22 mouse cellular contexts compared by ENCODE assay signal in the genomic region with DNA sequence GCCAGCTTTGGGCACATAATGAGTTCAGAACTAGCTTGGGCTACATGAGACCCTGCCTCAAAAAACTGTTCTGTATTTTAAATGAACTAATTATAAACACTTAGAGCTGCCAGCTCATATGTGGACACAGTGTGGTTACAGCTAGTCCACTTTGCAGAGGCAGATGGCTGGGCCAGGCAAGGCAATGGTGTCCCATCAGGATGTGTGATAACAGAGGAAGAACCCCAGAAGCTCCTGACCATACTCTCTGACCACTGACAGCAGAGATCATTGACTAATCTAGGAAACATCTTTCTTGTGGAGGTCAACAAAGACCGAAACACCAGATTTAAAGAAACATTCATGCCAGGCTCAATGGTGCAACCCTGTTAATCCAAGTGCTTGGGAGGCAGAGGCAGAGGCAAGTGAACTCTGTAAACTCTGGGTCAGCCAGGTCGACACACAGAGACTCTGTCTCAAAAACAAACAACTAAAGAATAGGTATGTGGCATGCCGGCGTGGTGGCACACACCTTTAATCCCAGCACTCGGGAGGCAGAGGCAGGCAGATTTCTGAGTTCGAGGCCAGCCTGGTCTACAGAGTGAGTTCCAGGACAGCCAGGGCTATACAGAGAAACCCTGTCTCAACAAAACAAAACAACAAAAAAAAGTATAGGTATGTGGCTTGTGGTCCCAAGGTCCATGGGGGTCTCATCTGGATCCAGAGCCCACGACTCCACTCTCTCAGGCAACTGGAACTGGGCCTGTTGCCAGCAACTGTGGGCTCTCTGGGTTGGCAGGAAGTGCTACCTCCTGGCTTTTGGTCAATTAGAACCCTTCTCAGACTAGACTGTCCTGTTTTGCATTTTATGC. TPM values are rescaled to one million over a fixed set of nuclear protein-coding genes. Genes with fewer than 3 reads are reported as not detected.
DNase-seq lines count a peak whose midpoint lies in the region; ATAC-seq lines count a peak whose summit lies in the region.
"Had no signal": no experiment of that assay in that cellular context is flagged by ENCODE, and none has a peak within 500 bp of the region (broad histone marks: within the 10 kb centered on the region; RNA-seq: fewer than 3 reads in every experiment).

No protein-coding gene starts in this region.

- 70% methylated on average over 7 of the region's 7 CpGs for WGBS in liver, embryonic 12.5 days (ENCODE audit: insufficient replicate concordance)
- WGBS in liver, embryonic 11.5 days: 70% methylated on average over 7 of the region's 7 CpGs
- 80% methylated on average over 7 of the region's 7 CpGs for WGBS in stomach, embryonic 16.5 days

- no peaks in the 10 kb centered on the region for H3K9me3 ChIP-seq in liver, embryonic 12.5 days (replicated peaks)
- no peaks in the 10 kb centered on the region for H3K9me3 ChIP-seq in liver, embryonic 11.5 days (ENCODE audit: control insufficient read depth, low read length)
- H3K9me3 ChIP-seq in stomach, embryonic 16.5 days (replicated peaks; ENCODE audit: control insufficient read depth, low read length): no peaks in the 10 kb centered on the region
- H3K9me3 ChIP-seq: embryonic facial prominence, embryonic 13.5 days; heart, embryonic 13.5 days; neural tube, embryonic 12.5 days had no signal

- peak; percentile 21 to 37 for DNase-seq in cerebellum, postnatal 10 days
- DNase-seq in cerebellum, adult 18-20 months: no peak
- DNase-seq in liver, embryonic 11.5 days (ENCODE audit: low spot score): no peak
- DNase-seq in thymus, postnatal 0 days (ENCODE audit: low spot score): no peak
- DNase-seq in spleen, adult 18-20 months: no peak
- DNase-seq: adrenal gland, adult 8-10 months; cerebellum, adult 8-10 months; forebrain, postnatal 0 days; heart, postnatal 36 days; kidney, adult 8-10 months; right cerebral cortex, postnatal 25 days; thymus, adult 18-20 months had no signal

- peak overlapping the region; percentile 20; the same call in 1 of the 2 replicates for H3K27ac ChIP-seq in liver, embryonic 12.5 days
- H3K27ac ChIP-seq in liver, embryonic 11.5 days (ENCODE audit: low read depth, low read length): no peak overlapping the region
- peak overlapping the region; percentile 43 for H3K27ac ChIP-seq in stomach, embryonic 16.5 days (ENCODE audit: low read length)
- H3K27ac ChIP-seq: embryonic facial prominence, embryonic 13.5 days; heart, embryonic 13.5 days; neural tube, embryonic 12.5 days had no signal

- no peak overlapping the region for H3K4me2 ChIP-seq in liver, embryonic 12.5 days
- H3K4me2 ChIP-seq in liver, embryonic 11.5 days: no peak overlapping the region
- no peak overlapping the region for H3K4me2 ChIP-seq in stomach, embryonic 16.5 days (ENCODE audit: low read depth, low read length)
- H3K4me2 ChIP-seq: embryonic facial prominence, embryonic 13.5 days; heart, embryonic 13.5 days; neural tube, embryonic 12.5 days had no signal

- H3K4me3 ChIP-seq in liver, embryonic 12.5 days: no peak overlapping the region
- no peak overlapping the region for H3K4me3 ChIP-seq in liver, embryonic 11.5 days (ENCODE audit: low read depth, low read length)
- no peak overlapping the region for H3K4me3 ChIP-seq in stomach, embryonic 16.5 days (replicated peaks; ENCODE audit: low read length)
- H3K4me3 ChIP-seq: embryonic facial prominence, embryonic 13.5 days; heart, embryonic 13.5 days; neural tube, embryonic 12.5 days had no signal

- no peaks in the 10 kb centered on the region for H3K27me3 ChIP-seq in liver, embryonic 12.5 days (replicated peaks)
- no peaks in the 10 kb centered on the region for H3K27me3 ChIP-seq in liver, embryonic 11.5 days (replicated peaks; ENCODE audit: control insufficient read depth, insufficient read depth, low read length)
- H3K27me3 ChIP-seq in stomach, embryonic 16.5 days (ENCODE audit: control insufficient read depth, insufficient read depth, low read length): no peaks in the 10 kb centered on the region
- H3K27me3 ChIP-seq: embryonic facial prominence, embryonic 13.5 days; heart, embryonic 13.5 days; neural tube, embryonic 12.5 days had no signal

- 0 out of 2 replicates have a peak, but pooled peaks cover 16% of the 10 kb centered on the region for H3K36me3 ChIP-seq in liver, embryonic 12.5 days
- H3K36me3 ChIP-seq in liver, embryonic 11.5 days (ENCODE audit: control insufficient read depth, insufficient read depth, low read length): no peaks in the 10 kb centered on the region
- no peaks in the 10 kb centered on the region for H3K36me3 ChIP-seq in stomach, embryonic 16.5 days (ENCODE audit: control insufficient read depth, insufficient read depth, low read length)
- H3K36me3 ChIP-seq: embryonic facial prominence, embryonic 13.5 days; neural tube, embryonic 12.5 days had no signal

- no peak for ATAC-seq in liver, embryonic 12.5 days
- ATAC-seq in liver, embryonic 11.5 days (replicated peaks; ENCODE audit: low FRiP score): no peak
- peak; percentile 23 to 31 for ATAC-seq in hematopoietic stem cell, adult 5-6 weeks (replicated peaks in 1 of 2; ENCODE audit: insufficient read depth in 1 of 2, low FRiP score in 2 of 2, low TSS enrichment in 1 of 2, low read depth in 1 of 2, poor library complexity in 2 of 2, severe bottlenecking in 2 of 2)
- no peak for ATAC-seq in stomach, embryonic 16.5 days (ENCODE audit: insufficient read depth, low FRiP score)
- ATAC-seq: forebrain, postnatal 0 days had no signal

- no peak overlapping the region for H3K9ac ChIP-seq in liver, embryonic 12.5 days
- no peak overlapping the region for H3K9ac ChIP-seq in liver, embryonic 11.5 days (ENCODE audit: low read depth, low read length)
- no peak overlapping the region for H3K9ac ChIP-seq in stomach, embryonic 16.5 days (ENCODE audit: low read length)
- H3K9ac ChIP-seq: embryonic facial prominence, embryonic 13.5 days; forebrain, postnatal 0 days; heart, embryonic 13.5 days; neural tube, embryonic 12.5 days had no signal

- H3K4me1 ChIP-seq in liver, embryonic 12.5 days: peaks cover 42% of the 10 kb centered on the region
- H3K4me1 ChIP-seq in liver, embryonic 11.5 days (replicated peaks; ENCODE audit: control insufficient read depth, insufficient read depth, low read length): peaks cover 14% of the 10 kb centered on the region
- H3K4me1 ChIP-seq in stomach, embryonic 16.5 days (ENCODE audit: control insufficient read depth, insufficient read depth, low read length): no peaks in the 10 kb centered on the region
- H3K4me1 ChIP-seq: embryonic facial prominence, embryonic 13.5 days; neural tube, embryonic 12.5 days had no signal

RNA-seq across cellular contexts. Expression of gene Irak2, which starts 11.3 kb away (rescaled TPM):
- polyA plus RNA-seq in liver, embryonic 12.5 days (2016; fragmentation: Nextera tagmentation; extraction: Ambion mirVana): 17.2 and 17.9 TPM in 2 replicates
- polyA plus RNA-seq in liver, embryonic 11.5 days (2014; fragmentation: Nextera tagmentation; extraction: Ambion mirVana): 14.1 and 14.8 TPM in 2 replicates
- total RNA-seq in hematopoietic stem cell, adult 5-6 weeks (2017): 20.7 and 30.8 TPM in 2 replicates
- polyA plus RNA-seq in stomach, embryonic 16.5 days (2015; fragmentation: Nextera tagmentation; extraction: Ambion mirVana): 9.3 and 12.0 TPM in 2 replicates
- polyA plus RNA-seq in thymus, postnatal 0 days (2015; fragmentation: Nextera tagmentation; extraction: Ambion mirVana): 2.2 and 2.7 TPM in 2 replicates

RNA-seq across cellular contexts. Expression of gene Vhl, which starts 25.8 kb away (rescaled TPM):
- 13.9 and 14.8 TPM in 2 replicates for polyA plus RNA-seq in liver, embryonic 12.5 days (2016; fragmentation: Nextera tagmentation; extraction: Ambion mirVana)
- 24.8 and 29.5 TPM in 2 replicates for polyA plus RNA-seq in liver, embryonic 11.5 days (2014; fragmentation: Nextera tagmentation; extraction: Ambion mirVana)
- total RNA-seq in hematopoietic stem cell, adult 5-6 weeks (2017): 13.5 and 18.6 TPM in 2 replicates
- 34.4 and 35.9 TPM in 2 replicates for polyA plus RNA-seq in stomach, embryonic 16.5 days (2015; fragmentation: Nextera tagmentation; extraction: Ambion mirVana)
- 30.7 and 33.1 TPM in 2 replicates for polyA plus RNA-seq in thymus, postnatal 0 days (2015; fragmentation: Nextera tagmentation; extraction: Ambion mirVana)

RNA-seq across cellular contexts. Expression of gene Brk1, which starts 45.0 kb away (rescaled TPM):
- polyA plus RNA-seq in liver, embryonic 12.5 days (2016; fragmentation: Nextera tagmentation; extraction: Ambion mirVana): 106 and 109 TPM in 2 replicates
- polyA plus RNA-seq in liver, embryonic 11.5 days (2014; fragmentation: Nextera tagmentation; extraction: Ambion mirVana): 166 and 173 TPM in 2 replicates
- 104 and 118 TPM in 2 replicates for total RNA-seq in hematopoietic stem cell, adult 5-6 weeks (2017)
- polyA plus RNA-seq in stomach, embryonic 16.5 days (2015; fragmentation: Nextera tagmentation; extraction: Ambion mirVana): 204 and 207 TPM in 2 replicates
- polyA plus RNA-seq in thymus, postnatal 0 days (2015; fragmentation: Nextera tagmentation; extraction: Ambion mirVana): 267 and 274 TPM in 2 replicates

RNA-seq across cellular contexts. Expression of gene Tatdn2, which starts 47.3 kb away (rescaled TPM):
- polyA plus RNA-seq in liver, embryonic 12.5 days (2016; fragmentation: Nextera tagmentation; extraction: Ambion mirVana): 1.3 TPM in 2 replicates
- polyA plus RNA-seq in liver, embryonic 11.5 days (2014; fragmentation: Nextera tagmentation; extraction: Ambion mirVana): 1.2 TPM in 2 replicates
- 120 and 137 TPM in 2 replicates for total RNA-seq in hematopoietic stem cell, adult 5-6 weeks (2017)
- 0.58 and 0.72 TPM in 2 replicates for polyA plus RNA-seq in stomach, embryonic 16.5 days (2015; fragmentation: Nextera tagmentation; extraction: Ambion mirVana)
- 1.5 and 1.7 TPM in 2 replicates for polyA plus RNA-seq in thymus, postnatal 0 days (2015; fragmentation: Nextera tagmentation; extraction: Ambion mirVana)

RNA-seq across cellular contexts. Expression of gene Fancd2os, which starts 49.1 kb away (rescaled TPM):
- 0.10 and 0.11 TPM in 2 replicates for polyA plus RNA-seq in liver, embryonic 12.5 days (2016; fragmentation: Nextera tagmentation; extraction: Ambion mirVana)
- 0.18 TPM in 2 replicates for polyA plus RNA-seq in liver, embryonic 11.5 days (2014; fragmentation: Nextera tagmentation; extraction: Ambion mirVana)
- total RNA-seq in hematopoietic stem cell, adult 5-6 weeks (2017): not detected in 2 replicates
- 0.18 TPM in 1 of 2 replicates, not detected in the other for polyA plus RNA-seq in stomach, embryonic 16.5 days (2015; fragmentation: Nextera tagmentation; extraction: Ambion mirVana)
- polyA plus RNA-seq in thymus, postnatal 0 days (2015; fragmentation: Nextera tagmentation; extraction: Ambion mirVana): 0.25 TPM in 1 of 2 replicates, not detected in the other
- total RNA-seq: forebrain, postnatal 0 days; gastrocnemius, adult 18-20 months; heart, postnatal 36 days; left cerebral cortex, postnatal 10 days; megakaryocyte-erythroid progenitor cell, adult 5-6 weeks; midbrain, postnatal 0 days had no signal
- polyA plus RNA-seq: embryonic facial prominence, embryonic 13.5 days; forebrain, postnatal 0 days had no signal

Comparison
In these comparisons a context has a peak if more than half of its experiments do, and no peak if none do; other contexts are left out.
1. DNase-seq: peak in cerebellum, postnatal 10 days (2 of 2); none in cerebellum, adult 18-20 months (0 of 2), liver, embryonic 11.5 days (single experiment), thymus, postnatal 0 days (single experiment) and spleen, adult 18-20 months (0 of 2).
2. ATAC-seq: peak in hematopoietic stem cell, adult 5-6 weeks (2 of 2); none in liver, embryonic 12.5 days (single experiment), liver, embryonic 11.5 days (single experiment) and stomach, embryonic 16.5 days (single experiment).